Mouse (Mus musculus) olfactory bulb, adult 2 months (tissue): Measurements from ENCODE around the gene Cd47. TPM values are rescaled to one million over a fixed set of nuclear protein-coding genes. Genes with fewer than 3 reads are reported as not detected.

Source experiments
- H3K27ac ChIP-seq: fragments of 200-500 bp; 2 replicates; pipeline ENCODE4 v1.5.1; 2012; ENCODE audit warnings: low read depth, low read length; ENCODE audit not compliant: insufficient read depth
- H3K4me1 ChIP-seq: fragments of 200-500 bp; 2 replicates; pipeline ENCODE4 v1.6.1; 2012; ENCODE audit warnings: low read length; ENCODE audit not compliant: control insufficient read depth, insufficient read depth
- H3K4me3 ChIP-seq: fragments of 200-500 bp; 2 replicates; pipeline ENCODE4 v1.5.1; 2012; ENCODE audit warnings: mild to moderate bottlenecking, low read depth, low read length, moderate library complexity; ENCODE audit not compliant: insufficient read depth
- CTCF ChIP-seq: fragments of 200-500 bp; IDR thresholded peaks from 2 replicates; pipeline ENCODE4 v1.5.1; 2012; ENCODE audit warnings: low read depth, mild to moderate bottlenecking, low read length, moderate library complexity; ENCODE audit not compliant: insufficient read depth
- POLR2A ChIP-seq: fragments of 200-500 bp; IDR thresholded peaks from 2 replicates; pipeline ENCODE4 v1.6.1; 2012; ENCODE audit warnings: mild to moderate bottlenecking, low read depth, low read length, moderate library complexity; ENCODE audit not compliant: insufficient read depth
- WGBS: fragments of 180-500 bp; shearing (Covaris S2); methylation state at CpG from one replicate; pipeline ENCODE4 v1.1.7; 2018; 5-methylcytosine and 5-hydroxymethylcytosine counted together
- polyA plus RNA-seq: library from polyadenylated mRNA; stranded (reverse); fragments of >200 nt; gene quantifications from 2 replicates; pipeline ENCODE4 v1.2.4, GENCODE M21; 2012; ENCODE audit warnings: low replicate concordance; ENCODE audit not compliant: missing spikeins, insufficient read depth, insufficient read length

Gene Cd47
- polyA plus RNA-seq, 1 experiment = not detected

DNA sequence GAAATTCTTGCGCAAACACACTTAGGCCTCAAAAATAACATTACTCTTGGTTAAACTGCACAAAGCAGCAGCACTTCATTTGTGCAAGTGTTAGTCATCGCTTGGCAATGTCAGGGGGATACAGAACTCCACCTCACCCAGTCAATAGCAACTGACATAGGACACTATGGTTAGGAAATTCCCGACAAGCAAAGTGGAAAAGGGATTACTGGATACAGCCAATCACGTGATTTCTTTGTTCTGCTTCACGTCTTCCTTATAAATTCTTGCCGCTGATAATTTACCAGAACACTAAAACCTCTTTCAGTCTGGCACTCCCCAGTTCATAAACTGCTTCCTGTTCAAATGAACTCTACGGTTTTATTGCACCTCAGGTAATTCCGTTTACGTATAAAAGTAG lies 123.4 kb downstream of the Cd47 start:
- TF ChIP-seq POLR2A (no peak), CTCF (no peak)
- no peak overlapping the region for H3K4me3 ChIP-seq
- H3K4me1 ChIP-seq = peaks cover 5% of the 10 kb centered on the region
- H3K27ac ChIP-seq = no peak overlapping the region
- 68% methylated on average over 9 of the region's 9 CpGs for WGBS

DNA sequence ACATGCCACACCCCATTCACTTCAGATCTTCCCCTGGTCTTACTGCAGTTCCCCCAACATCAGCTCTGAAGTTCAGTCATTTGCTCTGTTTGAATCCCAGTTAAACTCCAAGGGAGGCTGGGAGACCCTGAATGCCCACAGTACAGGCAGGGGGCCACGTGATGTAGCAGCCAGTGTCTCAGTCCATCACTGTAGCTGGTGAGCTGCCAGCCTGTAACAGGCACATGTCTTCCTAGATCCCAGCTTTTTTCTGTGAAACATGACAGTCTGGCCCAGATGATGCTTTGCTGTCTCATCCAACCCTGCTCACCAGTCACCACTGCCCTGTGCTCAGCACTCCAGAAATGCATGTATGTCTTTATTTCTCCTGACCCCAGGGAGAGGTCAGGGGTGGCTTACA lies 124.6 kb downstream of the Cd47 start:
- Histone ChIP-seq H3K4me1 (peaks cover 2% of the 10 kb centered on the region; the same call in 1 of the 2 replicates), H3K4me3 (no peak overlapping the region), H3K27ac (no peak overlapping the region)
- TF ChIP-seq POLR2A (no peak), CTCF (no peak)
- 95% methylated on average over 1 of the region's 1 CpGs for WGBS

GRCm38 (mm10) chr16:49933274-49933673 lies 132.9 kb downstream of the Cd47 start:
- Histone ChIP-seq H3K4me3 (no peak overlapping the region), H3K27ac (no peak overlapping the region), H3K4me1 (no peaks in the 10 kb centered on the region; the same call in 1 of the 2 replicates)
- TF ChIP-seq POLR2A (no peak), CTCF (no peak)
- 80% methylated on average over 5 of the region's 5 CpGs for WGBS

- Histone ChIP-seq H3K4me3 (no peak overlapping the region), H3K4me1 (no peaks in the 10 kb centered on the region; the same call in 1 of the 2 replicates), H3K27ac (no peak overlapping the region)
- no peak for TF ChIP-seq CTCF
- 85% methylated on average over 6 of the region's 6 CpGs for WGBS
Observed at GRCm38 (mm10) chr16:49936008-49936443, 135.7 kb downstream of the Cd47 start.

GRCm38 (mm10) chr16:49936793-49937192 lies 136.5 kb downstream of the Cd47 start:
- TF ChIP-seq POLR2A (no peak), CTCF (no peak)
- no peaks in the 10 kb centered on the region; the same call in 1 of the 2 replicates for H3K4me1 ChIP-seq
- WGBS = 56% methylated on average over 5 of the region's 5 CpGs
- no peak overlapping the region for H3K27ac ChIP-seq
- no peak overlapping the region for H3K4me3 ChIP-seq

DNA sequence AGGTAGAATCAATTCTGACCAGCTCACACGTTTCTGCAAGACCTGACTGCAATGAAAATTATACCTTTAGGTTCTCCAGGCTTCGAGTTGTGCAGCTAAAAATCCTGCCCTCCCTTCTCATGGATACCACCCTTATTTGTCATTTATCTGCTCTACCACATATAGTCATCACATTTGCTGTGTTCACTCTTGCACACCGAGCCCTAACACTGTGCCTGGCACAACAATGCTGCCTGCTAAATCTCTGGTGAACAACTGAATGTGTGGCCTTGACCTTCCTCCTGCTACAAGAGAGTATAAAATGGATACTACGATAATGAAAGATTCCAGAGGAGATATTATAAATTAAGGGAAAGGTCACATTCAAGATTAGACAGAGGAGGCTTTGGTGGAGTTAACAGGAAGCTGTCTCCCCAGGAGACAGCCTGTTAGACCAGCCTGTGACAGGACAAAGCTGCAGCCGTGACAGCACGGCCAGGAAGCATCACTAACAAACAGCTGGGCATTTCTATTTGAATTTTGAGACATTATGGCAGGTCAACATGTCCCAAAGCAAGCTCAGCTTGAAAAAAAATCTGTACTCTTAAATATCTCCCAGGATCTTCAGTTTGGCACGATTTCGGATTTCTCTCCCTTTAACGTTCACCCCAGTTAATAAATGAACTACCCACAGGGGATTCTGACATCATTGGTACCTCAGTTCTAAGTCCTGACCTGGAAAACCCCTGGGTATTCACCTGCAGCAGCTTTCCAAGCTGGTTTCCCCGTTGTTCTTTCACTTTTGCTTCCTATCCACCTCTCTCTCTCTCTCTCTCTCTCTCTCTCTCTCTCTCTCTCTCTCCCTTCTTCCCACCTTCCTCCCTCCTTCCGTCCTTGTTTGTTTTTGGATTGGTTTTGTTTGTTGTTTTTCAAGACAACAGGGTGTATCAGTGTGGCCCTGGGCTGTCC lies 137.2 kb downstream of the Cd47 start:
- 64% methylated on average over 11 of the region's 11 CpGs for WGBS
- no peaks in the 10 kb centered on the region; the same call in 1 of the 2 replicates for H3K4me1 ChIP-seq
- TF ChIP-seq CTCF (no peak), POLR2A (no peak)

DNA sequence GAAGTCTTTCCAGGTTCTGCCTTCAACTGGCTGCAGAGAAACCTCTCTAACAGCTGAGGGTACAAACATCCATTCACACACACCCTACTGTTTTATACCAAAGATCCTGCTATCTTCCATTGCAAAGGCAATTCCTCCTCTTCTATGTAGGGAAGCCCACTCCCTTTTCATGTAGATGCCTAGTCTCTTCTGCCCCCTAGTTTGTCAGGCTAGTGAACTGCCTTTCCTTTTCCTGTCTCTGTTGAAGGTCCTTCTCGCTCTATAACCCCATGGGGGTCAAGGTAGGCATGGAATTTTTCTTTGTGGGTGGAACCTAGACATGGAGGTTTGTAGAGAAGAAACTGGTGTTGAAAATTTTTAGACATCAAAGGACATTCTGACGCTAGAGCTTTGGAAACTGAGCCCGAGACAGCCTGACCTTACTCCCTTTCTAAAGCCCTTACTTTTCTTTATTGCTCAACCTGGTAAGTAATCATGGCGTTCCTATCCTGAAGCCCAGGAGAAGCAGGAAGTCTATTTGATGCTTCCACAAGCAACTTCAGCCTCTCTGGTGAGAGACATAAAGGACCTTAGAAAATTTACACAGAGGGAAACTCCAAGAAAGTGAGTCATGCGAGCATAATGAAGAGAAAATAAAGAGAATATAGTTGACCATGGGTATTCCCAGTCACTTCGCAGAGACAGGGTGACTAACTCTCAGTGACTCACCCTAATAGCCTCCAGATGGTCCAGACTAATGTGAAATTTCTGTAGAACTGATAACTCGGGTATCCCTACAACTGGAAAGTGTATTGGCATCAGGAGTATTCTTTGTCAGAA lies 138.4 kb downstream of the Cd47 start:
- 68% methylated on average over 7 of the region's 7 CpGs for WGBS
- H3K4me1 ChIP-seq = no peaks in the 10 kb centered on the region; the same call in 1 of the 2 replicates
- no peak overlapping the region for H3K27ac ChIP-seq
- no peak for TF ChIP-seq CTCF
- no peak for TF ChIP-seq POLR2A
- H3K4me3 ChIP-seq = no peak overlapping the region

More for the DNA sequence above, 137.2 kb downstream of the Cd47 start:
- no peak overlapping the region for H3K27ac ChIP-seq
- H3K4me3 ChIP-seq = no peak overlapping the region

DNA sequence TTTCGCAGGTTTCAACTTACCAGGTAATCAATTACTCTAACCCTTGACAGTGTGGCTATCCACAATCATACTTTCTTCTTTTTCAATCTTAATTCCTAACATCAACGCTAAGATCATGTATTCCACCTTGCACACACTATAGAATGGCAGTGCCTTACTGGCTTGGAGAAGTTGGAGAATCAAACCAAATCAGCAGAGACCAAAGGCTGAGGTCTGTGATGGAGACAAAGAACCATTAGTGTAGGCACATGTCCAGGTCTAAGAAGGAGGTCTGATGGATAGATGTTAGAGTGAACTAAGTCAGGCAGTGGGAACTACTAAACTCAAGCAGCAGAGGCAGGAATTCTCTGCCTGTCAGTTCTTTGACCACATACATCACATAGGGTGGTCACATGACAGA lies 139.0 kb downstream of the Cd47 start:
- WGBS = 96% methylated on average over 2 of the region's 2 CpGs
- no peak overlapping the region for H3K4me3 ChIP-seq

More for the DNA sequence above, 139.0 kb downstream of the Cd47 start:
- Histone ChIP-seq H3K4me1 (no peaks in the 10 kb centered on the region; the same call in 1 of the 2 replicates), H3K27ac (no peak overlapping the region)
- TF ChIP-seq POLR2A (no peak), CTCF (no peak)
